Mouse (Mus musculus): ENCODE measurements around the gene Gm13089.
"Not testable (repeated sequence)": the region's sequence is repeated elsewhere in the genome, so short reads cannot be mapped to it uniquely, and the experiment has no call there.

Gene Gm13089

GRCm38 (mm10) chr4:143702611-143703010 is at the start of gene Gm13089:
Gene Gm13089, minus strand, starts transcription at chr4:143702711.
- no peak for DNase-seq (ENCODE audit: low spot score)

GRCm38 (mm10) chr4:143719155-143719554 is 16.6 kb upstream of the Gm13089 start, which contains the start of gene Gm13078:
Gene Gm13078, plus strand, starts transcription at chr4:143719455.
- no peak for DNase-seq (ENCODE audit: low spot score)

GRCm38 (mm10) chr4:143657146-143657545 is 45.4 kb downstream of the Gm13089 start, which contains the start of gene Gm13088:
Gene Gm13088, minus strand, starts transcription at chr4:143657246.
- DNase-seq (ENCODE audit: low spot score): not testable (repeated sequence)

Data from ovary, adult 18-20 months (tissue).